Mouse (Mus musculus): ENCODE measurements around the gene Gstt1. TPM values are rescaled to one million over a fixed set of nuclear protein-coding genes. Genes with fewer than 3 reads are reported as not detected.

Gene Gstt1
- not detected in 4 replicates for total RNA-seq (2023)

GRCm38 (mm10) chr10:75798176-75798696, at the start of gene Gstt1:
Gstt1 (minus strand) TSS chr10:75798584.

GRCm38 (mm10) chr10:75837248-75837759, 38.9 kb upstream of the Gstt1 start, which contains the start of gene Gstt2:
Gstt2 (minus strand) TSS chr10:75837424.

GRCm38 (mm10) chr10:75822443-75822842, 24.1 kb upstream of the Gstt1 start, which contains the start of gene Gstt4:
Gstt4 (minus strand) TSS chr10:75822543.

GRCm38 (mm10) chr10:75780769-75781578, 17.4 kb downstream of the Gstt1 start, which contains the start of the genes Gm20441 and Gstt3:
Gm20441 (minus strand) TSS chr10:75780954.
Gstt3 (minus strand) TSS chr10:75781414.

GRCm38 (mm10) chr10:75772795-75773664, 25.4 kb downstream of the Gstt1 start, which contains the start of gene Ddt:
Ddt (minus strand) TSS chr10:75773414.

GRCm38 (mm10) chr10:75763682-75764518, 34.5 kb downstream of the Gstt1 start, which contains the start of gene Cabin1:
Cabin1 (minus strand) TSS chr10:75764341.

Other genes with a start within 250 kb of the Gstt1 start
- gene Lrrc75b, start 238.3 kb downstream of the Gstt1 start, total RNA-seq (2023), result not detected in 4 replicates
- 1.2 TPM in 1 of 4 replicates, not detected in the others for gene Ggt1, start 237.0 kb downstream of the Gstt1 start, total RNA-seq (2023)
- gene Ggt5, start 209.2 kb downstream of the Gstt1 start, total RNA-seq (2023), result 0.31 to 2.4 TPM (median 0.60 TPM) in 4 replicates
- gene Susd2, start 154.6 kb downstream of the Gstt1 start, total RNA-seq (2023), result 2.3 to 4.0 TPM (median 3.3 TPM) in 4 replicates
- gene Cabin1, start 34.2 kb downstream of the Gstt1 start, total RNA-seq (2023), result 96.5 to 105 TPM (median 99.5 TPM) in 4 replicates
- gene Ddt, start 25.2 kb downstream of the Gstt1 start, total RNA-seq (2023), result 24.1 to 35.9 TPM (median 29.8 TPM) in 4 replicates
- gene Gm20441, start 17.6 kb downstream of the Gstt1 start, total RNA-seq (2023), result not detected in 4 replicates
- 7.6 to 9.1 TPM (median 8.3 TPM) in 4 replicates for gene Gstt3, start 17.2 kb downstream of the Gstt1 start, total RNA-seq (2023)
- gene Gstt4, start 24.0 kb upstream of the Gstt1 start, total RNA-seq (2023), result not detected in 4 replicates
- 37.4 to 45.9 TPM (median 42.4 TPM) in 4 replicates for gene Gstt2, start 38.8 kb upstream of the Gstt1 start, total RNA-seq (2023)
- gene Mif, start 61.7 kb upstream of the Gstt1 start, total RNA-seq (2023), result 235 to 250 TPM (median 243 TPM) in 4 replicates
- 10.3 to 12.6 TPM (median 11.2 TPM) in 4 replicates for gene Derl3, start 94.8 kb upstream of the Gstt1 start, total RNA-seq (2023)
- gene Smarcb1, start 123.0 kb upstream of the Gstt1 start, total RNA-seq (2023), result 71.6 to 74.7 TPM (median 73.8 TPM) in 4 replicates
- gene Chchd10, start 134.5 kb upstream of the Gstt1 start, total RNA-seq (2023), result 126 to 146 TPM (median 143 TPM) in 4 replicates
- 3.4 to 9.4 TPM (median 4.8 TPM) in 4 replicates for gene Mmp11, start 137.9 kb upstream of the Gstt1 start, total RNA-seq (2023)
- not detected in 4 replicates for gene Gm867, start 142.1 kb upstream of the Gstt1 start, total RNA-seq (2023)
- 104 to 112 TPM (median 109 TPM) in 4 replicates for gene Vpreb3, start 144.5 kb upstream of the Gstt1 start, total RNA-seq (2023)
- gene Gm5134, start 155.9 kb upstream of the Gstt1 start, total RNA-seq (2023), result 0.85 to 1.8 TPM (median 0.99 TPM) in 4 replicates
- 12.2 to 17.8 TPM (median 14.5 TPM) in 4 replicates for gene Zfp280b, start 234.1 kb upstream of the Gstt1 start, total RNA-seq (2023)

All from B cell, adult 62 days (primary cell).